Mouse (Mus musculus): Measurements from ENCODE around the gene Rbpj. TPM values are rescaled to one million over a fixed set of nuclear protein-coding genes. Genes with fewer than 3 reads are reported as not detected.

Rbpj gene
- 10 to 100 TPM; 28.9 to 45.6 TPM for polyA plus RNA-seq (2017; shearing (Covaris generic))

GRCm38 (mm10) chr5:53465883-53466282 lies at the start of gene Rbpj:
Gene Rbpj, plus strand, starts transcription at chr5:53466152.

Other genes with a start within 250 kb of the Rbpj start
- gene Smim20, start 199.1 kb upstream of the Rbpj start, polyA plus RNA-seq (2017; shearing (Covaris generic)) = 100 to 1,000 TPM in 1 of 2 experiments, 10 to 100 TPM in 1; 68.4 to 109 TPM
- gene Cckar, start 241.6 kb downstream of the Rbpj start, polyA plus RNA-seq (2017; shearing (Covaris generic)) = not detected

All from activated CD4-positive, CD25-positive, alpha-beta regulatory T cell (primary cell).